Mouse (Mus musculus) lung, postnatal 0 days (tissue): Measurements from ENCODE around the gene Rlf. TPM values are rescaled to one million over a fixed set of nuclear protein-coding genes. Genes with fewer than 3 reads are reported as not detected.
"Not testable (repeated sequence)": the region's sequence is repeated elsewhere in the genome, so short reads cannot be mapped to it uniquely, and the experiment has no call there.

Experiments used
- ATAC-seq: fragments of 200-750 bp; cut with Nextera tagmentation; 2 replicates; pipeline ENCODE4 v1.8.0; 2017; ENCODE audit warnings: moderate library complexity
- DNase-seq: peaks from one replicate; pipeline ENCODE4 v3.0.0-alpha.2; 2016; ENCODE audit warnings: low spot score
- H3K27ac ChIP-seq: fragments of 300-500 bp; sonication (generic); 2 replicates; pipeline ENCODE4 v1.5.1; 2014; ENCODE audit warnings: antibody characterized with exemption, mild to moderate bottlenecking, low read length, mixed read lengths
- H3K27me3 ChIP-seq: fragments of 300-500 bp; sonication (generic); replicated peaks from 2 replicates; pipeline ENCODE4 v1.6.1; 2014; ENCODE audit warnings: low read length, mixed read lengths; ENCODE audit not compliant: insufficient read depth
- H3K36me3 ChIP-seq: fragments of 300-500 bp; sonication (generic); 2 replicates; pipeline ENCODE4 v1.6.1; 2014; ENCODE audit warnings: low read length, mixed read lengths; ENCODE audit not compliant: insufficient read depth
- H3K4me1 ChIP-seq: fragments of 300-500 bp; sonication (generic); 2 replicates; pipeline ENCODE4 v1.6.1; 2014; ENCODE audit warnings: antibody characterized with exemption, low read depth, low read length, mixed read lengths; ENCODE audit not compliant: insufficient read depth
- H3K4me2 ChIP-seq: fragments of 300-500 bp; sonication (generic); replicated peaks from 2 replicates; pipeline ENCODE4 v1.6.1; 2014; ENCODE audit warnings: low read depth, mild to moderate bottlenecking, low read length, moderate library complexity, mixed read lengths
- H3K4me3 ChIP-seq: fragments of 300-500 bp; sonication (generic); 2 replicates; pipeline ENCODE4 v1.5.1; 2014; ENCODE audit warnings: low read depth, low read length
- H3K9ac ChIP-seq: fragments of 300-500 bp; sonication (generic); replicated peaks from 2 replicates; pipeline ENCODE4 v1.6.1; 2014; ENCODE audit warnings: low read depth, mild to moderate bottlenecking
- H3K9me3 ChIP-seq: fragments of 300-500 bp; sonication (generic); 2 replicates; pipeline ENCODE4 v1.6.1; 2016; ENCODE audit warnings: low read length, mixed read lengths
- CTCF ChIP-seq: IDR thresholded peaks from 2 replicates; pipeline ENCODE4 v1.5.1; 2016; ENCODE audit warnings: antibody characterized with exemption, mild to moderate bottlenecking
- EP300 ChIP-seq: IDR thresholded peaks from 2 replicates; pipeline ENCODE4 v1.6.1; 2016; ENCODE audit warnings: antibody characterized with exemption, mild to moderate bottlenecking, control low read depth
- WGBS: fragments of 180-500 bp; shearing (Covaris S2); extraction: QIAGEN DNeasy Blood & Tissue Kit; methylation state at CpG from one replicate; pipeline ENCODE4 v1.1.7; 2014; 5-methylcytosine and 5-hydroxymethylcytosine counted together
- polyA plus RNA-seq: library from polyadenylated mRNA; unstranded; fragments of >200 nt; fragmentation: Nextera tagmentation; extraction: Ambion mirVana; gene quantifications from 2 replicates; pipeline ENCODE4 v1.2.1, GENCODE M21; 2015

The Rlf gene
- polyA plus RNA-seq, 1 experiment from 2014 or later, result 9.9 TPM

- Histone ChIP-seq H3K9me3 (no peaks in the 10 kb centered on the region), H3K4me1 (no peaks in the 10 kb centered on the region), H3K27ac (no peak overlapping the region), H3K9ac (no peak overlapping the region), H3K4me2 (no peak overlapping the region), H3K36me3 (peaks cover 7% of the 10 kb centered on the region; the same call in 1 of the 2 replicates), H3K27me3 (no peaks in the 10 kb centered on the region), H3K4me3 (no peak overlapping the region)
- WGBS, result 93% methylated on average over 3 of the region's 3 CpGs
- TF ChIP-seq CTCF, result no peak
- TF ChIP-seq EP300, result no peak
- DNase-seq (no peak), ATAC-seq (no peak)
These were observed 35.2 kb downstream of the Rlf start for GRCm38 (mm10) chr4:121179669-121180068.

- DNase-seq (no peak), ATAC-seq (no peak)
- Histone ChIP-seq H3K4me1 (no peaks in the 10 kb centered on the region), H3K9ac (no peak overlapping the region), H3K4me3 (no peak overlapping the region), H3K9me3 (peaks cover 4% of the 10 kb centered on the region; the same call in 1 of the 2 replicates), H3K4me2 (no peak overlapping the region), H3K27ac (no peak overlapping the region), H3K36me3 (peaks cover 32% of the 10 kb centered on the region), H3K27me3 (no peaks in the 10 kb centered on the region)
- 94% methylated on average over 2 of the region's 2 CpGs for WGBS
- TF ChIP-seq EP300, result no peak
- no peak for TF ChIP-seq CTCF
These were observed 47.2 kb downstream of the Rlf start for GRCm38 (mm10) chr4:121167656-121168055.

- not testable (repeated sequence) for ATAC-seq, DNase-seq, H3K4me2 ChIP-seq, H3K4me3 ChIP-seq, H3K4me1 ChIP-seq, H3K27me3 ChIP-seq, H3K27ac ChIP-seq, H3K9me3 ChIP-seq, H3K9ac ChIP-seq
- peaks cover 32% of the 10 kb centered on the region for H3K36me3 ChIP-seq
- WGBS, result 47% methylated on average over 3 of the region's 5 CpGs
These were observed 48.2 kb downstream of the Rlf start for GRCm38 (mm10) chr4:121166697-121167096.

DNA sequence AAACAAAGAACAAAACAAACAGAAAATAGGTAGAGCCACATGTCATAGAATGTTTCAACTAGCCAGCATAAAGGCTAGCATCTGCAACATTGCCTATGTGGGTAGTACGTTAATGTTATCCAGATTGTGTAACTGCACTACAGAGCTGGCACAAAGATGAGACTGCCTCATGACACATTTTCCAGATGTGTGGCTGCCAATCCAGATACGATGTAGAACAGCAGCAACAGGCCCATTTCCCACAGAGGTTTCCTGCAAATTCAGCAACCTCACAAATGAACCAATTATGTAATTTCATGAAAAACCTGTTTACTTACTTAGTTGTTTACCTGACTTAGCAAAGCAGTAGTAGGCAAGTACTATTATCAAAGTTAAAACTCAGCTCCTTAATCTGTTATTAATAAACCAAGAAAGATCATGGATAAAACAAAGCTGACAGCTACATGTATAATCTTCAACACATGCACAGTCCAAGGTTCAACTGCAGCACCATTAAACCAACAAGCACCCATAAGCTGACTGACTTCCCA, 51.3 kb downstream of the Rlf start:
- H3K27me3 ChIP-seq, result no peaks in the 10 kb centered on the region
- 80% methylated on average over 2 of the region's 2 CpGs for WGBS
- H3K36me3 ChIP-seq, result peaks cover 11% of the 10 kb centered on the region
- H3K4me2 ChIP-seq, result no peak overlapping the region
- no peak for TF ChIP-seq CTCF
- TF ChIP-seq EP300, result no peak
- no peak overlapping the region for H3K27ac ChIP-seq
- DNase-seq (no peak), ATAC-seq (no peak)
- H3K9ac ChIP-seq, result no peak overlapping the region
- no peaks in the 10 kb centered on the region for H3K4me1 ChIP-seq
- H3K4me3 ChIP-seq, result no peak overlapping the region
- no peaks in the 10 kb centered on the region; the same call in 1 of the 2 replicates for H3K9me3 ChIP-seq

DNA sequence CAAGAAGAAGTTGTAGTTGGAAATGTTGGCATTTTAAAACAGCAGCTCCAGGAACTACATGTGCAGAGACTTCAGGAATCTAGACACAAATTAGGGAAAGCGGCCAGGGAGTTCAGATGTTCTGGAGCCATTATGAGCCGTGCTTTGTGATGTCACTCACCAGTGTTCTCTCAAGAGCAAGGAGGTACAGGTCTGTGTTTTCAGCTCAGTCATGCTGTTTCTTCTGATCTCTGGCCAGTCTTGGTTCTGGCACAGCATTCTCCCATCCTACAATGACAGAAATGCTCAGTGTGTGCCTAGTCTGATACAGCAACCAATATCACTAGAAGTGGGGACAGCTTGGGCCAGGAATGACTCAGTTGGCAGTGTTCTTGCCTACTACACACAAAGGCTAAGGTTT, 105.8 kb downstream of the Rlf start, which contains the start of gene Tmco2:
Tmco2 (minus strand) TSS at position 101 of the 400 bp plus-strand sequence.
- 89% methylated on average over 2 of the region's 2 CpGs for WGBS
- DNase-seq (no peak), ATAC-seq (no peak)
- Histone ChIP-seq H3K36me3 (no peaks in the 10 kb centered on the region), H3K27ac (no peak within 1 kb of the TSS), H3K9me3 (no peaks in the 10 kb centered on the region), H3K9ac (no peak within 1 kb of the TSS), H3K27me3 (no peaks in the 10 kb centered on the region), H3K4me3 (no peak within 1 kb of the TSS), H3K4me1 (no peaks in the 10 kb centered on the region), H3K4me2 (no peak within 1 kb of the TSS)
- TF ChIP-seq EP300, result no peak
- TF ChIP-seq CTCF, result no peak

DNA sequence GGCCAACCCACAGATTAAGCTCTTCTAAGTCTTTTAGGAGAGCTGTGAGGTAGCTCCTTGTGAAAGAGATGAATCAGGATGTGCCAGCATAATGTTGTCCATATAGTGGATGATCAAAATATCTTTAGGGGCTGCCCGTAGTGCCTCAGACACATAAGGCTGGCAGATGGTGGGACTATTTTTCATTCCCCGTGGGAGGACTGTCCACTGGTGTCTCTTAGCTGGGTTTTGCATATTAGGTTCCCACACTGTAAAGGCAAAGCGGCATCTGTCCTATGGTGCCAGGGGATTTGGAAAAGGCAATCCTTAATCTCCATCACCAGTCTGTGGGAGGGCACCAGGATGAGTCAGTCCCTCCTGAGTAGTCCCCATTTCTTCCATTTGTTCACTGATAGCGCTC, 111.6 kb downstream of the Rlf start:
- H3K9ac ChIP-seq, result no peak overlapping the region
- no peaks in the 10 kb centered on the region for H3K36me3 ChIP-seq
- DNase-seq (no peak), ATAC-seq (no peak)
- no peaks in the 10 kb centered on the region for H3K9me3 ChIP-seq
- TF ChIP-seq CTCF (no peak), EP300 (no peak)
- no peaks in the 10 kb centered on the region for H3K27me3 ChIP-seq
- no peak overlapping the region for H3K27ac ChIP-seq
- no peaks in the 10 kb centered on the region for H3K4me1 ChIP-seq
- WGBS, result 81% methylated on average over 4 of the region's 4 CpGs
- no peak overlapping the region for H3K4me3 ChIP-seq
- no peak overlapping the region for H3K4me2 ChIP-seq
